Comparison of ENCODE assay signal across 23 mouse cellular contexts in the genomic region with DNA sequence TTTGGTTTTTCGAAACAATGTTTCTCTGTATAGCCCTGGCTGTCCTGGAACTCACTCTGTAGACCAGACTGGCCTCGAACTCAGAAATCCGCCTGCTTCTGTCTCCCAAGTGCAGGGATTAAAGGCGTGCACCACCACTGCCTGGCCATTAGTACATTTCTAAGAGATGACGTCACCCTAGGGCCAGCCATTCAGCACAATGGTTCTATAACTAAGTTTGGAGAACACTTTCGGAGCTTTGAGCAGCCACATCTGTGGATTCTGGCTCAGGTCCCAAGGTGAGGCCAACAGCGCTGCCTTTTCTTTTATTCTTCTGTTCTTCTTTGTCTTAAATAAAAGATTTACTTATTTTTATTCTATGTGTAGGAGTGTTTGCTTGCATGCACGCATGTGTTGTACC. TPM values are rescaled to one million over a fixed set of nuclear protein-coding genes. Genes with fewer than 3 reads are reported as not detected.
A peak's percentile ranks its signal among the peaks of the same experiment; 100 is the strongest.
DNase-seq lines count a peak whose midpoint lies in the region; ATAC-seq and TF ChIP-seq lines count a peak whose summit lies in the region.
"Had no signal": no experiment of that assay in that cellular context is flagged by ENCODE, and none has a peak within 500 bp of the region (broad histone marks: within the 10 kb centered on the region; RNA-seq: fewer than 3 reads in every experiment).

No protein-coding gene starts in this region.

- no peak for TF ChIP-seq POLR2A in limb, embryonic 14.5 days (IDR thresholded peaks at IDR 0.05; ENCODE audit: borderline replicate concordance, extremely low read depth, insufficient read depth, insufficient read length)

- no peak overlapping the region for H3K4me3 ChIP-seq in intestine, embryonic 14.5 days (ENCODE audit: low read depth, low read length)
- H3K4me3 ChIP-seq in intestine, postnatal 0 days (ENCODE audit: low read depth, low read length) = no peak overlapping the region
- no peak overlapping the region for H3K4me3 ChIP-seq in midbrain, embryonic 11.5 days (ENCODE audit: low read depth, low read length)
- no peak overlapping the region for H3K4me3 ChIP-seq in midbrain, postnatal 0 days (ENCODE audit: low read depth, low read length)
- H3K4me3 ChIP-seq in embryonic facial prominence, embryonic 15.5 days (replicated peaks) = no peak overlapping the region
- H3K4me3 ChIP-seq in limb, embryonic 14.5 days (replicated peaks; ENCODE audit: low read length) = no peak overlapping the region
- H3K4me3 ChIP-seq: gastrocnemius, adult 2 months; heart, embryonic 10.5 days had no signal

- H3K9ac ChIP-seq in intestine, embryonic 14.5 days (ENCODE audit: low read length) = no peak overlapping the region
- no peak overlapping the region for H3K9ac ChIP-seq in intestine, postnatal 0 days (ENCODE audit: low read depth, low read length)
- no peak overlapping the region for H3K9ac ChIP-seq in midbrain, embryonic 11.5 days (ENCODE audit: low read length)
- no peak overlapping the region for H3K9ac ChIP-seq in midbrain, postnatal 0 days (replicated peaks; ENCODE audit: low read length, poor library complexity, severe bottlenecking)
- H3K9ac ChIP-seq in embryonic facial prominence, embryonic 15.5 days = no peak overlapping the region
- no peak overlapping the region for H3K9ac ChIP-seq in limb, embryonic 14.5 days (ENCODE audit: low read depth, low read length, severe bottlenecking)

- H3K4me2 ChIP-seq in intestine, embryonic 14.5 days (ENCODE audit: low read length) = no peak overlapping the region
- no peak overlapping the region for H3K4me2 ChIP-seq in intestine, postnatal 0 days (replicated peaks; ENCODE audit: low read depth)
- no peak overlapping the region for H3K4me2 ChIP-seq in midbrain, embryonic 11.5 days
- H3K4me2 ChIP-seq in midbrain, postnatal 0 days (ENCODE audit: low read depth, low read length, poor library complexity, severe bottlenecking) = no peak overlapping the region
- no peak overlapping the region for H3K4me2 ChIP-seq in embryonic facial prominence, embryonic 15.5 days (replicated peaks)
- no peak overlapping the region for H3K4me2 ChIP-seq in limb, embryonic 14.5 days (replicated peaks; ENCODE audit: low read depth, low read length, severe bottlenecking)

- no peak for TF ChIP-seq CTCF in intestine, postnatal 0 days (IDR thresholded peaks at IDR 0.05; ENCODE audit: low read depth)
- TF ChIP-seq CTCF in midbrain, postnatal 0 days (IDR thresholded peaks at IDR 0.05) = no peak

- peak; percentile 56 for DNase-seq in intestine, embryonic 14.5 days (ENCODE audit: low spot score)
- no peak for DNase-seq in midbrain, embryonic 11.5 days (ENCODE audit: low spot score, missing footprints)
- no peak for DNase-seq in midbrain, postnatal 0 days (ENCODE audit: low spot score)
- DNase-seq in limb, embryonic 14.5 days (ENCODE audit: low spot score) = peak; percentile 42
- DNase-seq in spleen, postnatal 4 days (ENCODE audit: low spot score in 2 of 2) = no peak
- DNase-seq: adrenal gland, adult 2 months; cerebellum, adult 9-11 months; gastrocnemius, adult 2 months; lung, postnatal 10 days; right cerebral cortex, postnatal 25 days had no signal

- WGBS in intestine, embryonic 14.5 days = 64% methylated on average over 8 of the region's 8 CpGs
- WGBS in intestine, postnatal 0 days = 73% methylated on average over 8 of the region's 8 CpGs
- 82% methylated on average over 8 of the region's 8 CpGs for WGBS in midbrain, embryonic 11.5 days
- whole genome bisulfite sequencing in midbrain, postnatal 0 days = 76% methylated on average over 8 of the region's 8 CpGs
- 64% methylated on average over 8 of the region's 8 CpGs for WGBS in embryonic facial prominence, embryonic 15.5 days
- WGBS in limb, embryonic 14.5 days = 51% methylated on average over 8 of the region's 8 CpGs

- no peaks in the 10 kb centered on the region for H3K36me3 ChIP-seq in intestine, embryonic 14.5 days (ENCODE audit: control insufficient read depth, insufficient read depth, low read length)
- no peaks in the 10 kb centered on the region for H3K36me3 ChIP-seq in intestine, postnatal 0 days (ENCODE audit: control insufficient read depth, insufficient read depth)
- H3K36me3 ChIP-seq in midbrain, embryonic 11.5 days (ENCODE audit: control insufficient read depth, insufficient read depth, low read length) = no peaks in the 10 kb centered on the region
- no peaks in the 10 kb centered on the region for H3K36me3 ChIP-seq in midbrain, postnatal 0 days (ENCODE audit: insufficient read depth, low read length)
- no peaks in the 10 kb centered on the region for H3K36me3 ChIP-seq in embryonic facial prominence, embryonic 15.5 days
- no peaks in the 10 kb centered on the region for H3K36me3 ChIP-seq in limb, embryonic 14.5 days (ENCODE audit: control insufficient read depth, insufficient read depth, low read length)
- H3K36me3 ChIP-seq: heart, embryonic 10.5 days had no signal

- H3K9me3 ChIP-seq in intestine, embryonic 14.5 days (ENCODE audit: control insufficient read depth, low read length) = no peaks in the 10 kb centered on the region
- H3K9me3 ChIP-seq in intestine, postnatal 0 days (ENCODE audit: control insufficient read depth) = no peaks in the 10 kb centered on the region
- H3K9me3 ChIP-seq in midbrain, embryonic 11.5 days (ENCODE audit: control insufficient read depth, low read length) = no peaks in the 10 kb centered on the region
- no peaks in the 10 kb centered on the region for H3K9me3 ChIP-seq in midbrain, postnatal 0 days (ENCODE audit: low read length)
- no peaks in the 10 kb centered on the region for H3K9me3 ChIP-seq in embryonic facial prominence, embryonic 15.5 days (replicated peaks)
- no peaks in the 10 kb centered on the region for H3K9me3 ChIP-seq in limb, embryonic 14.5 days (ENCODE audit: control insufficient read depth, low read length)
- H3K9me3 ChIP-seq: heart, embryonic 10.5 days had no signal

- H3K27ac ChIP-seq in intestine, embryonic 14.5 days (ENCODE audit: low read depth) = no peak overlapping the region
- no peak overlapping the region for H3K27ac ChIP-seq in intestine, postnatal 0 days (ENCODE audit: low read depth, low read length)
- no peak overlapping the region for H3K27ac ChIP-seq in midbrain, embryonic 11.5 days (ENCODE audit: low read depth, low read length)
- no peak overlapping the region for H3K27ac ChIP-seq in midbrain, postnatal 0 days (ENCODE audit: low read depth, low read length)
- H3K27ac ChIP-seq in embryonic facial prominence, embryonic 15.5 days (replicated peaks) = no peak overlapping the region
- H3K27ac ChIP-seq in limb, embryonic 14.5 days (replicated peaks; ENCODE audit: low read depth, low read length) = no peak overlapping the region
- H3K27ac ChIP-seq: gastrocnemius, adult 2 months; heart, embryonic 10.5 days had no signal

- H3K4me1 ChIP-seq in intestine, embryonic 14.5 days (replicated peaks; ENCODE audit: control insufficient read depth, insufficient read depth, low read length) = no peaks in the 10 kb centered on the region
- H3K4me1 ChIP-seq in intestine, postnatal 0 days (replicated peaks; ENCODE audit: control insufficient read depth, insufficient read depth, low read length) = no peaks in the 10 kb centered on the region
- H3K4me1 ChIP-seq in midbrain, embryonic 11.5 days (ENCODE audit: control insufficient read depth, insufficient read depth, low read length) = no peaks in the 10 kb centered on the region
- H3K4me1 ChIP-seq in midbrain, postnatal 0 days (ENCODE audit: insufficient read depth, low read length) = no peaks in the 10 kb centered on the region
- H3K4me1 ChIP-seq in embryonic facial prominence, embryonic 15.5 days = no peaks in the 10 kb centered on the region
- H3K4me1 ChIP-seq in limb, embryonic 14.5 days (ENCODE audit: control insufficient read depth, insufficient read depth, low read length) = peaks cover 3% of the 10 kb centered on the region; the same call in 1 of the 2 replicates
- H3K4me1 ChIP-seq: heart, embryonic 10.5 days had no signal

- ATAC-seq in intestine, embryonic 14.5 days (replicated peaks; ENCODE audit: low FRiP score, low TSS enrichment, low read depth) = peak; percentile 64; the same call in 1 of the 2 replicates
- no peak for ATAC-seq in intestine, postnatal 0 days
- ATAC-seq in midbrain, embryonic 11.5 days (ENCODE audit: low FRiP score) = peak; percentile 44; the same call in 1 of the 2 replicates
- ATAC-seq in midbrain, postnatal 0 days (ENCODE audit: low FRiP score) = no peak
- ATAC-seq in embryonic facial prominence, embryonic 15.5 days (ENCODE audit: insufficient number of reproducible peaks, low FRiP score, low TSS enrichment, low read depth) = peak; percentile 43; the same call in 1 of the 2 replicates
- peak; percentile 57; the same call in 1 of the 2 replicates for ATAC-seq in limb, embryonic 14.5 days (ENCODE audit: low FRiP score, low read depth)
- ATAC-seq: intestine, embryonic 16.5 days had no signal

- no peaks in the 10 kb centered on the region for H3K27me3 ChIP-seq in intestine, embryonic 14.5 days (replicated peaks; ENCODE audit: control insufficient read depth, insufficient read depth, low read length)
- no peaks in the 10 kb centered on the region for H3K27me3 ChIP-seq in intestine, postnatal 0 days (replicated peaks; ENCODE audit: control insufficient read depth, insufficient read depth, low read length)
- H3K27me3 ChIP-seq in midbrain, embryonic 11.5 days (ENCODE audit: control insufficient read depth, insufficient read depth, low read length) = no peaks in the 10 kb centered on the region
- H3K27me3 ChIP-seq in midbrain, postnatal 0 days (ENCODE audit: insufficient read depth, low read length) = no peaks in the 10 kb centered on the region
- no peaks in the 10 kb centered on the region for H3K27me3 ChIP-seq in embryonic facial prominence, embryonic 15.5 days
- no peaks in the 10 kb centered on the region for H3K27me3 ChIP-seq in limb, embryonic 14.5 days (ENCODE audit: control insufficient read depth, insufficient read depth, low read length)

RNA-seq across cellular contexts. Expression of gene Otol1, which starts 3.0 kb away (rescaled TPM):
- not detected in 2 replicates for polyA plus RNA-seq in intestine, embryonic 14.5 days (2014; fragmentation: Nextera tagmentation; extraction: Ambion mirVana)
- not detected in 2 replicates for polyA plus RNA-seq in intestine, postnatal 0 days (2015; fragmentation: Nextera tagmentation; extraction: Ambion mirVana)
- not detected in 2 replicates for polyA plus RNA-seq in midbrain, embryonic 11.5 days (2014; fragmentation: Nextera tagmentation; extraction: Ambion mirVana)
- not detected in 2 replicates for total RNA-seq in midbrain, postnatal 0 days (2014; rRNA removed)
- polyA plus RNA-seq in midbrain, postnatal 0 days (2015; fragmentation: Nextera tagmentation; extraction: Ambion mirVana) = not detected in 2 replicates
- not detected in 2 replicates for polyA plus RNA-seq in embryonic facial prominence, embryonic 15.5 days (2015; fragmentation: Nextera tagmentation; extraction: Ambion mirVana)
- not detected in 2 replicates for polyA plus RNA-seq in limb, embryonic 14.5 days (2012; rRNA removed)
- not detected in 2 replicates for polyA plus RNA-seq in limb, embryonic 14.5 days (2014; fragmentation: Nextera tagmentation; extraction: Ambion mirVana)
- total RNA-seq: adrenal gland, adult 2 months; gastrocnemius, adult 2 months; layer of hippocampus, postnatal 10 days; left cerebral cortex, adult 8-10 months; megakaryocyte, adult 5-6 weeks had no signal
- polyA plus RNA-seq: adrenal gland, adult 2 months; gonadal fat pad, adult 2 months; heart, embryonic 10.5 days; heart, postnatal 0 days; intestine, embryonic 16.5 days; large intestine, adult 2 months; liver, embryonic 16.5 days; spleen, adult 2 months; stomach, embryonic 16.5 days had no signal

Comparison
In these comparisons a context has a peak if more than half of its experiments do, and no peak if none do; other contexts are left out.
1. ATAC-seq: peak in intestine, embryonic 14.5 days (single experiment), midbrain, embryonic 11.5 days (single experiment), embryonic facial prominence, embryonic 15.5 days (single experiment) and limb, embryonic 14.5 days (single experiment); none in intestine, postnatal 0 days (single experiment) and midbrain, postnatal 0 days (single experiment).
2. DNase-seq: peak in intestine, embryonic 14.5 days (single experiment) and limb, embryonic 14.5 days (single experiment); none in midbrain, embryonic 11.5 days (single experiment), midbrain, postnatal 0 days (single experiment) and spleen, postnatal 4 days (0 of 2).